Mouse (Mus musculus) embryonic facial prominence, embryonic 11.5 days (tissue): ENCODE data around the gene Shc1. TPM values are rescaled to one million over a fixed set of nuclear protein-coding genes. Genes with fewer than 3 reads are reported as not detected.
A peak's percentile ranks its signal among the peaks of the same experiment; 100 is the strongest.

Source experiments
- ATAC-seq: fragments of 200-750 bp; cut with Nextera tagmentation; replicated peaks from 2 replicates; pipeline ENCODE4 v1.8.0; 2017; ENCODE audit warnings: low read depth; ENCODE audit not compliant: insufficient number of reproducible peaks, low FRiP score, low TSS enrichment
- DNase-seq: peaks from one replicate; pipeline ENCODE4 v3.0.0-alpha.2; 2015; ENCODE audit warnings: low spot score
- H3K27ac ChIP-seq: fragments of 300-500 bp; sonication (generic); replicated peaks from 2 replicates; pipeline ENCODE4 v1.5.1; 2014; ENCODE audit warnings: mild to moderate bottlenecking, low read depth, low read length, control low read depth
- H3K27me3 ChIP-seq: fragments of 300-500 bp; sonication (generic); 2 replicates; pipeline ENCODE4 v1.6.1; 2014; ENCODE audit warnings: mild to moderate bottlenecking, low read length, moderate library complexity, mixed read lengths; ENCODE audit not compliant: control insufficient read depth, insufficient read depth
- H3K36me3 ChIP-seq: fragments of 300-500 bp; sonication (generic); replicated peaks from 2 replicates; pipeline ENCODE4 v1.6.1; 2014; ENCODE audit warnings: low read depth, mild to moderate bottlenecking, low read length, moderate library complexity, mixed read lengths; ENCODE audit not compliant: control insufficient read depth, insufficient read depth
- H3K4me1 ChIP-seq: fragments of 300-500 bp; sonication (generic); 2 replicates; pipeline ENCODE4 v1.6.1; 2014; ENCODE audit warnings: low read length, mixed read lengths; ENCODE audit not compliant: control insufficient read depth, insufficient read depth
- H3K4me2 ChIP-seq: fragments of 300-500 bp; sonication (generic); 2 replicates; pipeline ENCODE4 v1.6.1; 2014; ENCODE audit warnings: low read depth, mild to moderate bottlenecking, control low read depth, low read length, moderate library complexity
- H3K4me3 ChIP-seq: fragments of 300-500 bp; sonication (generic); 2 replicates; pipeline ENCODE4 v1.5.1; 2014; ENCODE audit warnings: low read depth, low read length, control low read depth
- H3K9ac ChIP-seq: fragments of 300-500 bp; sonication (generic); replicated peaks from 2 replicates; pipeline ENCODE4 v1.6.1; 2014; ENCODE audit warnings: mild to moderate bottlenecking, control low read depth, low read length
- H3K9me3 ChIP-seq: fragments of 300-500 bp; sonication (generic); replicated peaks from 2 replicates; pipeline ENCODE4 v1.6.1; 2016; ENCODE audit warnings: mild to moderate bottlenecking, low read length, inconsistent platforms, mixed read lengths; ENCODE audit not compliant: control insufficient read depth
- WGBS: fragments of 180-500 bp; shearing (Covaris S2); extraction: QIAGEN DNeasy Blood & Tissue Kit; methylation state at CpG from one replicate; pipeline ENCODE4 v1.1.7; 2014; 5-methylcytosine and 5-hydroxymethylcytosine counted together
- polyA plus RNA-seq: library from polyadenylated mRNA; unstranded; fragments of >200 nt; fragmentation: Nextera tagmentation; extraction: Ambion mirVana; gene quantifications from 2 replicates; pipeline ENCODE4 v1.2.1, GENCODE M21; 2014

The Shc1 gene
- polyA plus RNA-seq, 1 experiment from 2014 or later, result 43.6 TPM

- peaks cover 17% of the 10 kb centered on the region for H3K36me3 ChIP-seq
- under 1% methylated on average over 20 of the region's 20 CpGs for WGBS
- peak overlapping the region; percentile 62 for H3K4me3 ChIP-seq
- peaks cover 5% of the 10 kb centered on the region for H3K4me1 ChIP-seq
- peak overlapping the region; percentile 72 for H3K9ac ChIP-seq
- H3K27ac ChIP-seq, result peak overlapping the region; percentile 68
- ATAC-seq (peak; percentile 53), DNase-seq (peak; percentile 89)
- H3K27me3 ChIP-seq, result no peaks in the 10 kb centered on the region
- H3K9me3 ChIP-seq, result no peaks in the 10 kb centered on the region
- H3K4me2 ChIP-seq, result peak overlapping the region; percentile 38
Measured at GRCm38 (mm10) chr3:89417840-89418169, 438 bp upstream of the Shc1 start.

- H3K9me3 ChIP-seq, result no peaks in the 10 kb centered on the region
- peak overlapping the region; percentile 79 for H3K4me2 ChIP-seq
- ATAC-seq (no peak), DNase-seq (peak; percentile 83)
- peak overlapping the region; percentile 62 for H3K4me3 ChIP-seq
- WGBS, result under 1% methylated on average over 16 of the region's 16 CpGs
- H3K27me3 ChIP-seq, result no peaks in the 10 kb centered on the region
- peak overlapping the region; percentile 81 for H3K27ac ChIP-seq
- H3K36me3 ChIP-seq, result peaks cover 17% of the 10 kb centered on the region
- H3K4me1 ChIP-seq, result peaks cover 5% of the 10 kb centered on the region
- peak overlapping the region; percentile 70 for H3K9ac ChIP-seq
Measured at GRCm38 (mm10) chr3:89418861-89419250, 613 bp downstream of the Shc1 start.

- H3K4me3 ChIP-seq, result peak overlapping the region; percentile 62
- H3K27ac ChIP-seq, result peak overlapping the region; percentile 81
- H3K4me2 ChIP-seq, result peak overlapping the region; percentile 79
- peaks cover 5% of the 10 kb centered on the region for H3K4me1 ChIP-seq
- no peaks in the 10 kb centered on the region for H3K27me3 ChIP-seq
- 2% methylated on average over 9 of the region's 9 CpGs for WGBS
- H3K9me3 ChIP-seq, result no peaks in the 10 kb centered on the region
- ATAC-seq, result no peak
- peak overlapping the region; percentile 70 for H3K9ac ChIP-seq
- peak; percentile 60 for DNase-seq
- H3K36me3 ChIP-seq, result peaks cover 14% of the 10 kb centered on the region
Measured at GRCm38 (mm10) chr3:89419571-89419970, 1.3 kb downstream of the Shc1 start.

GRCm38 (mm10) chr3:89419981-89420380 is 1.7 kb downstream of the Shc1 start:
- peaks cover 5% of the 10 kb centered on the region for H3K4me1 ChIP-seq
- H3K9ac ChIP-seq, result peak overlapping the region; percentile 70
- DNase-seq (no peak), ATAC-seq (no peak)
- H3K36me3 ChIP-seq, result peaks cover 11% of the 10 kb centered on the region
- no peaks in the 10 kb centered on the region for H3K27me3 ChIP-seq
- peak overlapping the region; percentile 62 for H3K4me3 ChIP-seq
- H3K9me3 ChIP-seq, result no peaks in the 10 kb centered on the region
- WGBS, result 14% methylated on average over 3 of the region's 3 CpGs
- peak overlapping the region; percentile 81 for H3K27ac ChIP-seq
- peak overlapping the region; percentile 79 for H3K4me2 ChIP-seq

GRCm38 (mm10) chr3:89420421-89420820 is 2.2 kb downstream of the Shc1 start:
- Histone ChIP-seq H3K36me3 (peaks cover 10% of the 10 kb centered on the region), H3K27ac (peak overlapping the region; percentile 53), H3K9ac (no peak overlapping the region), H3K9me3 (no peaks in the 10 kb centered on the region), H3K4me2 (no peak overlapping the region), H3K4me1 (peaks cover 5% of the 10 kb centered on the region), H3K27me3 (no peaks in the 10 kb centered on the region), H3K4me3 (no peak overlapping the region)
- WGBS, result 61% methylated on average over 2 of the region's 2 CpGs
- ATAC-seq (no peak), DNase-seq (no peak)

GRCm38 (mm10) chr3:89421002-89421774 is 2.9 kb downstream of the Shc1 start:
- peaks cover 5% of the 10 kb centered on the region for H3K4me1 ChIP-seq
- peak; percentile 72 for ATAC-seq
- 2% methylated on average over 11 of the region's 11 CpGs for WGBS

GRCm38 (mm10) chr3:89421810-89422473 is 3.7 kb downstream of the Shc1 start:
- DNase-seq, result no peak
- Histone ChIP-seq H3K4me2 (peak overlapping the region; percentile 77), H3K4me3 (peak overlapping the region; percentile 41), H3K4me1 (peaks cover 3% of the 10 kb centered on the region; the same call in 1 of the 2 replicates), H3K27ac (peak overlapping the region; percentile 60; the same call in 1 of the 2 replicates), H3K9me3 (no peaks in the 10 kb centered on the region), H3K36me3 (peaks cover 6% of the 10 kb centered on the region; the same call in 1 of the 2 replicates), H3K27me3 (no peaks in the 10 kb centered on the region), H3K9ac (peak overlapping the region; percentile 51)
- ATAC-seq, result no peak
- WGBS, result 4% methylated on average over 22 of the region's 22 CpGs

More at GRCm38 (mm10) chr3:89421002-89421774, 2.9 kb downstream of the Shc1 start:
- H3K27ac ChIP-seq, result peak overlapping the region; percentile 60
- H3K4me3 ChIP-seq, result peak overlapping the region; percentile 41
- H3K4me2 ChIP-seq, result peak overlapping the region; percentile 77
- DNase-seq, result peak; percentile 85
- H3K9ac ChIP-seq, result peak overlapping the region; percentile 51
- H3K36me3 ChIP-seq, result peaks cover 6% of the 10 kb centered on the region
- no peaks in the 10 kb centered on the region for H3K9me3 ChIP-seq
- H3K27me3 ChIP-seq, result no peaks in the 10 kb centered on the region
